Mouse (Mus musculus): ENCODE measurements around the gene Grik5.

Gene Grik5

DNA sequence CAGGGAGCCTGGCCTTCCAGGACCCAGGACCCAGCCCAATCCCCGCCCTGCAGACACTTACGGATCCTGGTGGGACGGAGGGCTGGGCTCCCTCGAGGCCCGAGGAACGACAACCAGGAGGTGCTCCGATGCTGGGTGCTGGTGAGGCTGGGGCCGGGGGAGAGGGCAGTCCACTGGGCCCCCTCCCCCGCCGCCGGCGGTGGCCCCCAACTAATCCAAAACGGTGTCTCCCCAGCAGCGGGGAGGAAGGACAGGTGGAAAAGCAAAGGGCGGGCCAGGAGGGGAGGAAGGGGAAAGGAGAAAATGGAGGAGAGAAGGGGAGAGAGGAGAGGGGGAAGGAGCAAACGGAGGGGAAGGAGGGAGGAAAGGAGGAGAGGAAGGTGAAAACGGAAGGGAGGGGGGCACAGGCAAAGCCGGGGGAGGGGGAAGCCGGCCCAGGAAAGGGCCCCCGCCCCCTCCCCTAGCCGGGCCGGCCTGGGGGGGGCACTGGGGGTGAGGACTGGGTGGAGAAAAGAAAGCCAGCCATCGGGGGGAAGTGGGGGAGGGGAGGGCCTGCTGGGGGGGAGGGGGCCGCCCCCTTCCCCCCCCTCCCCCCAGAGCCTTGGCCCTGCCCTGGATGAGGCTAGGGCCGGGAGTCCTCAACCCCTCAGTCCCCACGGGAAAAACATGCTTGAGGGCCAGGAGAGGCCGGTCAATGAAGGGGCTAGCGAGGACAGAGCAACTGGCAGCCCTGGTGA lies at the start of gene Grik5, which contains the start of gene Zfp574:
TSS of gene Grik5 (minus strand) at position 368 of the 737 bp plus-strand sequence.
TSS of gene Zfp574 (plus strand) at position 589 of the 737 bp plus-strand sequence.
- peak in 1 of 2 experiments; percentile 34 for DNase-seq (ENCODE audit: low spot score in 2 of 2)

DNA sequence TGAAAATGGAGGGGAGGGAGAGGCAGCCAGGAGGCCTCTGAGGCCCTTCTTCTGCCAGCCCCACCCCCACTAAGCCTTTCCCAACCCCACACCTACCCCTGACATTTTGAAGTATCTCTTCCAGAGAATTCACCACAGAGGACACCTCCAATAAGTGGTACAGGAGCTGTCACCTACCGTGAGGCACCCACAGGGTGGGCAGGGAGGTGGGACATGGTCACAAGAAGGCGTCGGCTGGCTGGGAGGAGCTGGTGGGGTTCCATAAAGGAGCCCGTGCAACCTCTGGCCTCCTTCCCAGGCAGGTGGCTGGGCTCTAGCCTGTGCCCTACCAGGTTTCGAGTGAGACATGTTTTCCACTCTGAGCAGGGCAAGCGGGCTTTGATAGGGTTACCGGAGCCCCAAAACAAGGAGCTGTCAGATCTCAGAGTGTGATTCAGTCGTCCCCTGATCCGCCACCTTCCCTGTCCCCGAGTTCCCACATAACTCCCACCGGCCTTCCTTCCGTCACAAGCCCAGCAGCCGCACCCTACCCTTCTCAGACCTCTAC lies 49.2 kb upstream of the Grik5 start:
- no peak for DNase-seq (ENCODE audit: low spot score in 2 of 2)

DNA sequence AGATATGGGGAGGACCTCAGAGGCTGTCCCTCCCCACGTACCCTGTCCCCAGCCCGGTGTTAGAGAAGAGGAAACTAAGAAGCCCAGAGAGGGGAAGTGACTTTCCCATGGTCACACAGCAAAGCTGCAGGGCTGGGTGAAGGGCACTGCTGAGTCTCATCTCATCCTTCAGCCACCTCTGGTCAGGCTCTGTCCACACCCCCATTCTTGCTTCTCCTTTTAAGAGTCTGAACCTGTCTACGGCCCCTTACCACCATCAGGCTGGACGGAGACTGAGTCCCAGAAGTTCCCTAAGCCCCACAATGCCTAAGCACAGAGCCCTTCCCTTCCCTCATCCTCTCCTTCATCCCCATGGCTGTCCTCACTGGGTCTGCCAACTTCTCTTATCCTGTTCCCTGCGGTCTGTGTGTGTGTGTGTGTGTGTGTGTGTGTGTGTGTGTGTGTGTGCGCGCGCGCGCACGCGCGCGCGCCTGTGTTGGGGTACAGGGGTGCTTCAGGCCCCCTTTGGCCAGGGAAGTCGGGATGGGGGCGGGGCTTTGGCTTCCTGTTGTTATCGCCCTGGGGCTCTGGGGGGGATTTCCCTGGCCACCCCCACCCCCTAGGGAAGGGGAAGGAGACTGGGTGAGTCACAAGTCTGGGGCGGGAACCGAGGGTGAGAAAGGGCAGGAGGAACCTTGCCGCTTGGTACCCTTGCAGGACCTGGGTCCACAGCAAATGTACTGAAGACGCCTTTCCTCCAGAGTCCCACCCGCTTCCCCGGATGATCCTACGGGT lies 48.1 kb upstream of the Grik5 start:
- no peak for DNase-seq (ENCODE audit: low spot score in 2 of 2)

DNA sequence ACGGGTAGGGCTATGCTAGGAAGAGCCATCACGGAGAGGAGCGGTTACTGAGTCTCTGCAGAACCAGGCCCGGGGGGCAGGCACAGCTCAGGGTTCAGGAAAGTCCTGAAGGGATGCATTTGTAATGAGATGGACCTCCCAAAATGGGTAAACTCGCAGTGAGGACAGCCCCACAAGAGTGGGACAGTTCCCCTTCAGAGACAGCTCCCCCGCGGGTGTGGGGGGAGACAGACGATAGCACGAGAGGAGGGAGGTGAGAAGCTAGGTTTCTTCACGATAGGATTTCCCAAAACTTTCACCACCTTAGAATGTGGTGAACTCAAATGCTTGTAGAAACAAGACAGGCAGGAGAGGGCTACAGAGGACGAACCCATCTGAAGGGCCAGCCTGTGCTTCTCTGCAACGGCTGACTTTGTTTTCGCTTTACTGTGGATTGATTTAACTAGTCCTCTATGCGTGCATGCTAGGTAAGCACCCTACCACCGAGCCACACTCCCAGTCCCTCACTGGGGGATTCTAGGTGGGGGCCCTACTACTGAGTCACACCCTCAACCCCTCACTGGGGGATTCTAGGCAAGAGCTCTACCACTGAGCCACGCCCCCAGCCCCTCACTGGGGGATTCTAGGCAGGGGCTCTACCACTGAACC lies 40.9 kb upstream of the Grik5 start:
- DNase-seq (ENCODE audit: low spot score in 2 of 2): no peak

DNA sequence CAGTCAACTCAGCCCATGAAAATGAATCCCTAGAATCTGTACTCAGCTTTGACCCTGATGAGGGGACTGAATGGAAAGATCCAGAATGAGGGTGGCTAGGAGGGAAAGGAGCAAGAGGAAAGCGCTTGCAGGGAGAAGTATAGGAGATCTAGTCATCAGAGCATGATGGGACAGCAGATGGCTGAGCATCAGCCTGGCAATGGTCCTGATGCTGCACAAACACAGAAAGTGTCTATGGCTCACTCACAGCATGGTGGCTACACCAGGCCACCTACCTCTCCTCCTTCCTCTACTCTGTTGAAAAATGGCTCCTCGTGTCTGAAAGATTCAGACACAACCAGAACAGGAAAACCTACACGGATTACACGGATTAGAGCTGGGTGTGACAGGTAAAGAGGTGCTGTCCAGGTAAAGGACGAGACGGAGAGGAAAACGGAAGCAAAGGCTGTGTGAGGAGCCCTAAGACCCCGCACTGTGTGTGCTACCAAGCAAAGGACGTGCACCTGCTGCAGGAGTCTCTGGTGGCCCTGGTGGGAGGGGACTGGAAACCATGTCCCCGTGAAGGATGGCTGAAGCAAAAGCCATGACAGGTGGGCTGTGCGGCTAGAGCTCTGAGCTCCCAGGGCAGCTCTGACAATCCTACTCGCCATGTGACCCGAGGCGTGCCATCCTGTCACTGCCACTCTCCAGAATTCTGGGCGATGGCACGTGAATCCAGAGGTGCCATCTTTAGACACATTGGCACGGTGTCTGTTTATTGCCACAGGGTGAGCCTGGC lies 40.2 kb upstream of the Grik5 start:
- peak in 1 of 2 experiments; percentile 44 for DNase-seq (ENCODE audit: low spot score in 2 of 2)

DNA sequence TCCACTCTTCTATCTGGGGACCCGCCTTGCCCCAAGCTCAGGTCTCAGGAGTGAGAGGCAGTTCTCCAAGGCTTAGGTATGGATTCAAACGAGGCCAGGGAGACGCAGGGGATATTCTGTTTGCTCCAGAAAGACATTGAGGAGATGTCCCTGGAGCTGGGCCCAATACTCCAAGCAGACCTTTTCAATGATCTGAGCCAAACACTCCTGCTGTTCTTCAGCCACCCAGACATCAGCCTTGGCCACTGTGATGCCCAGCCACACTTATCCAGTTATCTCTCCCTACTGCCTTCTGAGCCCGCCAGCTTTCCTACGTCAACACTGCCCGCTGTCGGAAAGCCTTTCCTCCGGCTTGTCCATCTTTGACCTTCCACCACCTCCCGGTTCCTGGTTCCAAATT lies 38.2 kb upstream of the Grik5 start:
- DNase-seq (ENCODE audit: low spot score in 2 of 2): no peak

DNA sequence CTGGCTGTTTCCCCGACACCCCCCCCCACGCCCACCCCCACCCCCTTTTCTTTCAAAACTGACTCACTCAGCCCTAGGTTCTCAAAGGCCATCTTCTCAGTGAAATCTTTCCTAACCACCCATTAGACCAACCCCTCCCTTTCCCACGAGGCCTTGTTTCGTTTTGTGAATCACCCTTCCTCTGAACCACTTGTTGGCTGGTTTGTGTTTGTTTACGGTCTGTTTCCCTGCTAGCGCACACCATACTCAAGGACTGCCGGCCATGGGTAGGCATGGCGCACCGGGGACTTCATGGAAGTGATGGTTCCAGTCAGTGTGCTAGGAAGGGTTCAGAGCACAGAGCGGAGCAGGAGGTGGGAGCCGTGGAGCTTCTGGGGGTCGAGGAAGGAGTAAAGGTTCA lies 37.2 kb upstream of the Grik5 start:
- no peak for DNase-seq (ENCODE audit: low spot score in 2 of 2)

DNA sequence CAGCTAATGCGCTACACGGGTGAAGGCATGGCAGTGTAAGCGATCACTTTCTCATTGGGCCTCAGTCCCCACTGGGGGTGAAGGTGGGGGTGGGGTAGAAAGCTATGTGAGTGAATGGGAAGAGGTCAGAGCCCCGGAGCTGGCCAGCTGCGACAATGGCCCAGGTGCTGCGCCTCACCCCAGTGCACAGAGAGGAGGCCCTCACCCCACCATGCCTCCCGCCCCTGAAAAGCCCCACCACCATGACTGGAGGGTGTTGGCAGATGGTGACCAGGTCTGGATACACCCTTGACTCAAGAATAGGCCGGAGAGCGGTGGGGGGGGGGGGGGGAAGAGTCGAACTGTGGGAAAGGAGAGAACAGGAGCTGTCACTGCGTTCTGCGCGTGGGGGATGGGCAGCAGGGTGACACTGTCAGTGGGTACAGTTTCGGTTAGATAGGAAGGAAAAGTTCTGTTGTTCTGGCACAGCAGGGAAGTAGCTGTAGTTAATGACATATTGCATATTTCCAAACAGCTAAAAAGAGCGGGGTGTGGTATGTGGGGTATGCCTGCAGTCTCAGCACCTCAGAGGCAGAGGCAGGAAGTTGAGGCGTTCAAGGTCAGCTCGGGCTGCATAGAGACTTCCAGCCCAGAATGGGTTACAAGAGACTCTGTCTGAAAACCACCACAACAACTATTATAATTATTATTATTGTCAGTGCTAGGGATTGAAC lies 34.8 kb upstream of the Grik5 start:
- DNase-seq (ENCODE audit: low spot score in 2 of 2): no peak

DNA sequence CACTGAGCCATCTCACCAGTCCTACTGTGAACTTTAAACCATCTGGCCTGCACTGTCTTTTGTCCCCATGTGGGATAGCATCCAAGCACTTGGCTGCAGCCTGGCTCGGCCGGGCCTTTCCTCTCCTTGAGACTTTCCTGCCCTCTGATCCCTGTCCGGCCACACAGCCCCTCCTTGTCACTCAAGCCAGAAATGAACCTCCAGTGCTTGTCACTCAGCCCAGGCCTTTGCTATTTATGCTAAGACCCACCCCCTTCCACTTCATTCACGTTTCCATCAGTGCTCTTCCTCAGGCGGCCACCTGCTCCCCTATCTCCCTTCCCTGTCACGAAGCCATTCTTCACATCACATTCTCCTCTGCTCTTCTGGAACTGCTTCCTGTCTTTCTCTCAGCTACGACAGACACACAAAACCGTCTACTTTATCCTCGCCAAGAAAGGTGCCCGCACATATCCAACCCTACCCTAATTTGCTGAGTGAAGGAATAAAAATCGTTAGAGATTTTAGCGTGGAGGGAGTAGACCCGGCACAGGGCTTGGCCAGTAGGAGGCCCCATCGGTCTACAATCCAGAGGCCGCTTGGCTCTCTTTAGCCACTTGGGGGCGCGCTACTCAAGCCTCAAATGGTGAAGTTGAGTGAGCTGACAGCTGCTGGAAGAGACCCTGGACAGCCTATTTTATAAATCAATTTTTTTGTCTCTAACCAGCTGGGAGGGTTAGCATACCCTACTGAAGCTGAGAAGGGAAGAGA lies 33.4 kb upstream of the Grik5 start:
- DNase-seq (ENCODE audit: low spot score in 2 of 2): peak; percentile 83 to 92

DNA sequence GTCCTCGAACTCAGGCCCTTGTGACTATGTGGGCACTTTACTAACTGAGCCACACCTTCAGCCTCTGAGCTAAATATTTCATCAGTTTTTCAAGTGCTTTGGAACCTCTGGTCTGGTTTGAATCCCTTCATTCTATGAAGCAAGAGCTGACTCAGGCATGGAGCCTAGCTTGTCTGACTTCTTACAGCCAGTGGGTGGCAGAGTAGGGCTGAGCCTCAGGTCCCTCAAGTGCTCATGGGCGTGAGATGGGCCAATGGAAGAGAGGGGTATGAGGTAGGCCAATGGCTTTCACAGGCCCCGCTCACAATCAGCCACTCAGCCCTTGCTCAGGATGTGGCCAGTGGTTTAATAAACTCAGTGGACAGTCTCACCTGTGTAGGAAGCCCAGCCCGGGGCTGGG lies 27.4 kb upstream of the Grik5 start:
- DNase-seq (ENCODE audit: low spot score in 2 of 2): no peak

DNA sequence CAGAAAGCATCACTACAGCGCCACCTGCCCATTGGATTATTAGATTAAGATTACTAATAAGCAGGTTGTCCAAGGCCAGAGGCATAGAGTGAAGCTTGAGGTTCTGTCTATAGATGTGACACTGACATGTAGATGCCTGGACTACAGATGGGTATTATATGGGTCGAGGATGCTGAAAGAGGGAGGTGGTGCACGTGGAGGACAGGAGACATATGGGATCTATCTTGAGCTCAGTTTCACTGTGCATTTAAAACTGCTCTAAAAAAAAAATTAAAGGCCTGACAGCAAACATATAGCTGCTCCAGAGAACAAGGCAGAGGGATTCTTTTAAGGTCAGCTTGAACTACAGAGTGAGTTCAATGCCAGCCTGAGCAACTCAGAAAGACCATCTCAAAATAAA lies 26.0 kb upstream of the Grik5 start:
- no peak for DNase-seq (ENCODE audit: low spot score in 2 of 2)

DNA sequence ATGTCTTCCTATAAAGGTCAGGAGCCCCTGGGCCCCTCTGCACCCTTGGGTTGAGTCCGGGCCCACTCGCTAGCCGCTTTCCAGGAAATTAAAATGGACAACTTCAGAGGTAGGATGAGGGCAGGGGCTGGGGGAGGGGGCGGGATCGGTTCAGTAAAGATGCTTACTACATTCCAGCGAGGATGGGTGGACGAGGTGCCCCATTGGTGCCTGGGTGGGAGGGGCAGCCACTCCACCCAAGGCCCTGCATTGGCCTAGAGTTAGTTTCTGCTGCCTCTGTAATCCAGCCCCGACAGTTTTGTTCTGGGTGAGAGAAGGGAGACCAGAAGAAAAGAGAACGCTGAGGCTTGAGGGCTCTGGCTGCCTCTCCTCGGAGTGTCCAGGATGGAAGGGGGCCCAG lies 17.7 kb upstream of the Grik5 start:
- no peak for DNase-seq (ENCODE audit: low spot score in 2 of 2)

DNA sequence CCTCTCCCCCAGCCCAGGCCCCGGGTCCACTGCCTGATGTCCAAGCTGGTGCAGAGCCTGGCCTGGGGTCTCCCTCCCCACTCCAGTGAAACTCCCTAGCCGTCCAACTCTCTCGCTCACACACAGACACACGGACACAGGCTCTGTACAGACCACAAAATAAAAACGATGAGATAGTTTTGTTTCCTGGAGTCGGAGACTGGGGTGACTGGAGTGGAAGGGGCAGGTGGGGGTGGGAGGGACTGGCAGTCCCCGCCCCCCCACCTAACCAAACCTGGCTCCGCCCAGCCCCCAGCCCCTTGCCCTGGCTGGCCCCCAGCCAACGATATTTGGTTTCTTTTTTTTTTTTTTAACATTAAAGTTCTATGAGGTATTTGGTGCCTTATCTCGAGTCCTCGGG lies 16.8 kb upstream of the Grik5 start:
- DNase-seq (ENCODE audit: low spot score in 2 of 2): no peak

DNA sequence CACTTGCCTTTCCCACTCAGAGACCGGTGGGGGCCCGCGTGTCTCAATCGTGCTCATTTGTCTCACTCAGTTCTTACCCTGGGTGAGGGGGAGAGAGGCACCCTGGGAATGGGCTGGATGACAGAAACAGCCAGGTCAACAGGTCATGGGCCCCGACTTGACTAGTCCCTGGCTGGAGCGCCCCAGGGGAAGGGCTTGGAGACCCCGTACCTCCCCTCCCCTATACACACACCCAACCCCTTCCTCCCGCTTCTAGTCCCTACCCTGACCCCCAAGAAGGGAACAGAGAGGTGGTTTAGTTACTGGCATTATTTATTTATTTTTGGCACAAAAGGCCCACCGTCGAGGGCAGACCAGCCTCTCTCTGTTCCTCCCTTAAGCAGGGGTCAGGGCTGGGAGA lies 16.4 kb upstream of the Grik5 start:
- DNase-seq (ENCODE audit: low spot score in 2 of 2): no peak

DNA sequence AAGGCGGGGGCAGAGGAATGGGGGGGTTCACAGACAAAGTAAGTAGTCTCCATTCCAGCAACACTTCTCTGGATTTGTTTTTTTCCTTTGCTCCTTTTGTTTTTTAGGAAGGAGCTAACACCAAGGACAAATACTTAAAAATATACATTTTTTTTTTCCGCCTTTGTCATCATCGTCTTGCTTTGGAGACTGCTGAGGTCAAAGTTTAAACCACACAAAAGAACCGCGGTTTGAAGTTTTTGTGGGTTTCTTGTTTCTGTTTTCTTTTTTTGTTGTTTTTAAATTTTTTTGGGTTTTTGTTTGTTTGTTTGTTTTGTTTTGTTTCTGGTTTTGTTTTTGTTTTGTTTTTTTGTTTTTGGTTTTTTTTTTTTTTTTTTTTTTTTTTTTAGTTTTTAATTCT lies 15.8 kb upstream of the Grik5 start:
- DNase-seq (ENCODE audit: low spot score in 2 of 2): no peak

DNA sequence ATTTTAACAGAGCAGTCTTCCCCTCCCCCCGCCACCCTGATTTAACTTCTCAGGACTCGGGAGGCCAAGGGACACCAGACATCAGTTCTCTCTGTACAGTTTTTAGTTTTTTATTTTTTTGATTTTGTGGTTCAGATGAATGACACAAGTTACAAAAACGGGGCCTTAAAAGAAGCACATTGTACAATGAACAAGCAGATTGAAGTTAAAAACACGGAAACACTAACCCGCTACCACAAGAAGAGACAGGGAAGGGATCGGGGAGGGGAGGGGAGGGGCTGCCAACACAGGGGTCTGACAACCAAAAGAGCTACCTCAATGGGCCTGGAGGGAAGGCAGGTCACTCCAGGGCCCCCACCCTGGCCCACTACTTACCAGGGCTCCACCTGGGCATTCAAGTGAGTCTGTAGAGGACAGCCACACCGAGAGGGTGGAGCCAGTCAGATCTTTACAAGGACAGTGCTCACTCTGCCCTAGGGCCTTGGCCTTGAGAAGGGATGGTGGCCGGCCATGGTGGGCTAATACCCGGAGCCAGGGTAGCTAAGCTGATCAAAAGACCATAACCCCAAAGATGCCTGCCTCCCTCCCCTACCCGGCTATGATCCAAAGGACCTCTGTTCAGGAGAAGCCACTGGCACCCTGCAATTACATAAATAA lies 15.2 kb upstream of the Grik5 start:
- DNase-seq (ENCODE audit: low spot score in 2 of 2): no peak

DNA sequence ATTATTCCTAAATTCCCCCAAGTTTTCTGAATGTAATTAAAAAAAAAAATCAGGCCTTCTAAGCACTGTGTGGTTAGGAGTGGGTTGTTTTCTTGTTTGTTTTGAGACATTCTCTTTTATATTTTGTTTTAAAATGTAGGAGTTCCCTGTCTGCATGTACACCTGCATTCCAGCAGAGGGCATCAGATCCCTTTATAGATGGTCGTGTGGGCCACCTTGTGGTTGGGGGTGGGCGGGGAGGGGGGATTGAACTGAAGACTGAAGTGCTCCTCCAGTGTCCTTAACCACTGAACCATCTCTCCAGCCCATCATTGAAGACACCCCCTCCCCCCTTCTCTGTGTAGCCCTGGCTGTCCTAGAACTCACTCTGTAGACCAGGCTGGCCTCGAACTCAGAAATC lies 14.5 kb upstream of the Grik5 start:
- DNase-seq (ENCODE audit: low spot score in 2 of 2): no peak

DNA sequence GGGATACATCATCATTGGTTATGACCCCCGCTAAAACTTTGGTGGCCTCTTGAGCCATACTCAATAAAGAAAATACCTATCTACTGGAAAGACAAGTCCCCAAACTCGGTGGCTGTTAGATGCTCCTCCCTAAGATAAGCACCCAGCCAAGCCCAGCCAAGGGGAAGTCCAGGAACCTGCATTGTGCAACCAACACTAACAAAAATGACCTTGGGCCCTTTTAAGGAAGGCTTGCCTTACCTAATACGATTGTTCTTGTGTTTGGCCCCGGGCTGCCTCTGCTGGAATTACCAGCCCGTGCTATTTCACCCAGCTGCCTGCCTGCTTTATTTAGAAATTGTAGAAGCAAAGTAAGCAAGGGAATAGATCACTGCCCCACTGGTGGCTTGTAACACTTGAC lies 12.5 kb upstream of the Grik5 start:
- DNase-seq (ENCODE audit: low spot score in 2 of 2): no peak

DNA sequence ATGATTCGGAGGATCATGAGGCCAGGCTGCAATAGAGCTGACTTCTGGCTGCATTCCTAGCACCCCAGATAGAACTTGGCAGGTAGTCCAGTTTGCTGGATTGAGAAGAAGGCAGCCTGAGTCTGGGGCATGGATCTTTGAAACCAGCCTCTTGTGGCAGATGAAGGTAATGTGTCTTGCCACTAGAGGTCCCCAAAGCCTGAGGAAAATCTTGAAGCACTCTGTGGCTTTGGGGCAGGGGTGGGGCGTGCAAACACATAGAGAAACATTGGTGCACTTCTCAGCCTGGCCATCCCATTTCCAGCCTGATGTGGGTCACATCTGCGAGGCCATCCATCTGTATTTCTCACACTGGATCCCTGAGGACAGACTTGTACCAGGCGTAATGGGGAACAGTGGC lies 10.4 kb upstream of the Grik5 start:
- peak in 1 of 2 experiments; percentile 50 for DNase-seq (ENCODE audit: low spot score in 2 of 2)

DNA sequence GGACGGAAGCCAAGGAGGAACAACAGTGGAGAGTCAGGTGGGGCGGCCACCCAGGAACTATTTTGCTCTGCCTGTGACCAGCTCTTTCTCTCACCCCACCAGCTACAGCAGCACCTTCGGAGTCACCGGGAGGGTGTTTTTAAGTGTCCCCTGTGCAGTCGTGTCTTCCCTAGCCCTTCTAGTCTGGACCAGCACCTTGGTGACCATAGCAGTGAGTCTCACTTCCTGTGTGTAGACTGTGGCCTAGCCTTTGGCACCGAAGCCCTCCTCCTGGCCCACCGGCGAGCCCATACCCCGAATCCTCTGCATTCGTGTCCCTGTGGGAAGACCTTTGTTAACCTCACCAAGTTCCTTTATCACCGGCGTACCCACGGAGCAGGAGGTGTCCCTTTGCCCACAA lies 8.3 kb upstream of the Grik5 start:
- DNase-seq (ENCODE audit: low spot score in 2 of 2): no peak
